Mouse (Mus musculus): ENCODE results near the gene Dlx1.

Dlx1 gene

GRCm38 (mm10) chr2:71545401-71545881 lies 17.5 kb downstream of the Dlx1 start:
- in situ Hi-C loops (cut with MboI, MseI): loop anchor here (25.0 kb wide), 1 partner anchor 1942 kb away; no protein-coding TSS in a partner anchor

GRCm38 (mm10) chr2:71545882-71546639 lies 18.1 kb downstream of the Dlx1 start:
- in situ Hi-C loops (cut with MboI, MseI): loop anchor here (25.0 kb wide), 1 partner anchor 1941 kb away; no protein-coding TSS in a partner anchor

GRCm38 (mm10) chr2:71546640-71547071 lies 18.7 kb downstream of the Dlx1 start, which contains the start of gene Dlx2:
Gene Dlx2, minus strand, starts transcription at chr2:71546754.
- in situ Hi-C loops (cut with MboI, MseI): loop anchor here (25.0 kb wide), 1 partner anchor 1941 kb away; no protein-coding TSS in a partner anchor

- in situ Hi-C loops (cut with MboI, MseI): loop anchor here (25.0 kb wide), 1 partner anchor 1939 kb away; no protein-coding TSS in a partner anchor
Measured at GRCm38 (mm10) chr2:71547829-71548228, 19.9 kb downstream of the Dlx1 start.

- in situ Hi-C loops (cut with MboI, MseI): no loop called here
Measured at GRCm38 (mm10) chr2:71550330-71550729, 22.4 kb downstream of the Dlx1 start.

GRCm38 (mm10) chr2:71551704-71552103 lies 23.8 kb downstream of the Dlx1 start:
- in situ Hi-C loops (cut with MboI, MseI): no loop called here

GRCm38 (mm10) chr2:71556071-71556470 lies 28.2 kb downstream of the Dlx1 start:
- in situ Hi-C loops (cut with MboI, MseI): no loop called here

GRCm38 (mm10) chr2:71566466-71566865 lies 38.6 kb downstream of the Dlx1 start:
- in situ Hi-C loops (cut with MboI, MseI): no loop called here

- in situ Hi-C loops (cut with MboI, MseI): no loop called here
Measured at GRCm38 (mm10) chr2:71573736-71574135, 45.8 kb downstream of the Dlx1 start.

GRCm38 (mm10) chr2:71577059-71577458 lies 49.1 kb downstream of the Dlx1 start:
- in situ Hi-C loops (cut with MboI, MseI): no loop called here

- in situ Hi-C loops (cut with MboI, MseI): no loop called here
Measured at GRCm38 (mm10) chr2:71580632-71581466, 52.9 kb downstream of the Dlx1 start.

- in situ Hi-C loops (cut with MboI, MseI): no loop called here
Measured at GRCm38 (mm10) chr2:71581488-71581887, 53.6 kb downstream of the Dlx1 start.

All from T-helper 2 cell (primary cell).